Mouse (Mus musculus): Measurements from ENCODE around the gene Apoa5.
A peak's percentile ranks its signal among the peaks of the same experiment; 100 is the strongest.

The Apoa5 gene

DNA sequence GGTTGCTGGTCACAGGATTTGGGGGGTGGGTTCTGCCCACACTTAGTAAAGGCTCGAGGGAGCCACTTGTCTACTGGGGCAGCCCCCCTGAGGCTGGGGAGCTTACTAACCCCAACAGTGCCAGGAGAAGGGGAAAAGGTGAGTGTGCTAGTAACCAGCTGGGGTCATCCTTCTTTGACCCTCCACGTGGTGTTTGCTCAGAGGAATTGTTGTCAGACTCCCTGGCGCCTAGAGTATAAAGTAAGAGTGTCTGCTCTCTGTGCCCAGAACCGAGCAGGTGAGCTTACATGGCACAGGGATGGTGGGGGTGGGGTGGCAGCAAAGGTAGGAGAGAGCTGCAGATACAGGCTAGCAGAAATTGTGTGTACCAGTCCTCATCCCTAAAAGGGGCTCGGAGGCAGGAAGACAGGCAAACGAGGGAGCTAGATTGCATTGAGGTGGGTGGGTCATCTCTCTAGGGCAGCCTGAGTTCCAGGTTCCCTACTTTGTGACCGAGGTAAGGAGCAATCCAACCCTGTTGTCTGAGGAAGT is at the start of gene Apoa5:
Gene Apoa5 (plus strand): TSS at position 291 of the 531 bp plus-strand sequence.
- Histone ChIP-seq H3K36me3 (ENCODE audit: insufficient read depth, low read length) (no peaks in the 10 kb centered on the region), H3K4me1 (replicated peaks; ENCODE audit: low read depth, low read length) (peaks cover 26% of the 10 kb centered on the region), H3K27me3 (ENCODE audit: insufficient read depth, low read length) (peaks cover 44% of the 10 kb centered on the region), H3K4me3 (replicated peaks; ENCODE audit: low read length) (no peak within 1 kb of the TSS), H3K9me3 (ENCODE audit: low read length) (no peaks in the 10 kb centered on the region)
- TF ChIP-seq POU5F1 (IDR thresholded peaks at IDR 0.05; ENCODE audit: borderline replicate concordance, low read length): no peak
- TF ChIP-seq CTCF (conservative IDR thresholded peaks at IDR 0.05; ENCODE audit: low read length): no peak
- TF ChIP-seq NANOG (IDR thresholded peaks at IDR 0.05; ENCODE audit: borderline replicate concordance, low read length): no peak

DNA sequence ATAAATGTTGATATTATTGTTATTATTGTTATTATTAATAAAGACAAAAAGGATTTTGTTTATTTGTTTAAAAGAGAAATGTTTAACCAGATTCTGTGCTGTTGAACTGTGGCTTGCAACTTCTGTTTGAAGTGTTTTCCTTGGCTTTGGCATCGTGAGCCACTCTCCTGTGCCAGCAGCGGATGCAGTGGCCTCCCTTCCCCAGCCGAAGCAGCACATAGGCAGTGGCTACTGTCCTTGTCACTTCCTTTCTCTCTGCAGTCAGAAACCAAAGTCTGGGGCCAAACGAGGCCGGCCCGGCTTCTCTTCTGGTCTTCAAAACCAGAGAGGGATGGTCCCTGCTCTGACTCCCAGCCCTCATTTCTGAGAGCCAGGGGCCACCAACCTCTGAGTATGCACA is 45.3 kb upstream of the Apoa5 start:
- H3K9me3 ChIP-seq (ENCODE audit: low read length): no peaks in the 10 kb centered on the region
- TF ChIP-seq CTCF (conservative IDR thresholded peaks at IDR 0.05; ENCODE audit: low read length) (no peak), POU5F1 (IDR thresholded peaks at IDR 0.05; ENCODE audit: borderline replicate concordance, low read length) (no peak), NANOG (IDR thresholded peaks at IDR 0.05; ENCODE audit: borderline replicate concordance, low read length) (no peak)
- no peak overlapping the region for H3K4me3 ChIP-seq (replicated peaks; ENCODE audit: low read length)
- peaks cover 10% of the 10 kb centered on the region for H3K4me1 ChIP-seq (replicated peaks; ENCODE audit: low read depth, low read length)
- H3K36me3 ChIP-seq (ENCODE audit: insufficient read depth, low read length): peaks cover 34% of the 10 kb centered on the region
- H3K27me3 ChIP-seq (ENCODE audit: insufficient read depth, low read length): peaks cover 5% of the 10 kb centered on the region; the same call in 1 of the 2 replicates

DNA sequence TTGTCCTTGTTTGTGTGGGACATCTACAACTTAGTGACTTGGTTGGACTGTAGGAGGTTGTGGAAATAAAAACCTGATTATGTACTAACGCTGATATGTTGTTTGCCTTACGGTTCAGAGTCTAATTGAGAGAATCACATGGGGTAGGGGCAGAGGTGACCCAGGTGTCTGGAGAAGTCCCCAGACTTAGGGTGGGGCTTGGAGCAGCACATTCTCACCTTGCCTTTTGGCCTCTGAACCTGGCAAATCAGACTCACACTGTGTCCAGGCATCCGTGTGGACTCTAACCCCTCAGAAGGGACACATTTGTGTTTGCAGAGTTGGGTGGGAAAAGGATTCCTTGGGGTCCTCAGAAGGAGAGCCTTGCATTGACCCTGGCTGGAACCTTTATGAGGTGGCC is 44.3 kb upstream of the Apoa5 start:
- peaks cover 20% of the 10 kb centered on the region for H3K4me1 ChIP-seq (replicated peaks; ENCODE audit: low read depth, low read length)
- H3K4me3 ChIP-seq (replicated peaks; ENCODE audit: low read length): no peak overlapping the region
- no peak for TF ChIP-seq POU5F1 (IDR thresholded peaks at IDR 0.05; ENCODE audit: borderline replicate concordance, low read length)
- no peak for TF ChIP-seq NANOG (IDR thresholded peaks at IDR 0.05; ENCODE audit: borderline replicate concordance, low read length)
- no peak for TF ChIP-seq CTCF (conservative IDR thresholded peaks at IDR 0.05; ENCODE audit: low read length)
- no peaks in the 10 kb centered on the region for H3K9me3 ChIP-seq (ENCODE audit: low read length)
- H3K36me3 ChIP-seq (ENCODE audit: insufficient read depth, low read length): peaks cover 34% of the 10 kb centered on the region
- peaks cover 13% of the 10 kb centered on the region for H3K27me3 ChIP-seq (ENCODE audit: insufficient read depth, low read length)

DNA sequence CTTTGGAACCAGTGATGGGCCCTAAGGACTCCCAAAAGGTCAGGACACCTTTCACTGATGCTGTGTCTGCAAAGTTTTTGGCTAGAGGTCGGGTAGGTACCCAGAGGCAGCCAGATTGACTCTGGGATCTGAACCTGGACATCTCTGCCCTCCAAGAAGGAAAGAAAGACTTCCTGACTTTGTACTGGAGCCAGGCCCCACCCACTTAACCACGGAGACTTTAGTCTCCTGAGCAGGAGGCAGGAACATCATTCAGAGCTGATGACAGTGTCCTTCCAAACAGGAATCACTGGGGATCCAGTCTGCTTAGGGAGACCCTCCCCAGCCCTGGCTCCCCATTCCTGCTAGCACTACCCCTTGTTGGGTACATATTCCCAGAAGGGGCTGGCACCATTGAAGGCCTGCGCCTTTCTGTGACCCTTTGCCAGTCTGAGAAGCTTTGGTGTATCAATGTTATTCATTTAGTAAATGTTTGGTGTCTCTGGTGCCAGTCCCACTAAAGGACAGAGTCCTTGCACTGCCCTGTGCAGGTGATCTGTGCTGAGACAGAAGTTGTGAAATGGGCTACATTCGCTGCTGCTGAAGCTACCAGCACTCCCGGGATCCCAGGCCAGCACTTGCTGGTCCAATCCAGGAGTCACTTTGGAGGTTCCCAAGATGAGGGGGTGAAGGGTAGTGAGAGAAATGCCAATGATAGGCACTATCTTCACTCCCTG is 43.3 kb upstream of the Apoa5 start:
- Histone ChIP-seq H3K4me1 (replicated peaks; ENCODE audit: low read depth, low read length) (peaks cover 18% of the 10 kb centered on the region), H3K9me3 (ENCODE audit: low read length) (no peaks in the 10 kb centered on the region), H3K36me3 (ENCODE audit: insufficient read depth, low read length) (peaks cover 31% of the 10 kb centered on the region), H3K4me3 (replicated peaks; ENCODE audit: low read length) (no peak overlapping the region), H3K27me3 (ENCODE audit: insufficient read depth, low read length) (peaks cover 19% of the 10 kb centered on the region)
- TF ChIP-seq CTCF (conservative IDR thresholded peaks at IDR 0.05; ENCODE audit: low read length) (no peak), POU5F1 (IDR thresholded peaks at IDR 0.05; ENCODE audit: borderline replicate concordance, low read length) (no peak), NANOG (IDR thresholded peaks at IDR 0.05; ENCODE audit: borderline replicate concordance, low read length) (no peak)

DNA sequence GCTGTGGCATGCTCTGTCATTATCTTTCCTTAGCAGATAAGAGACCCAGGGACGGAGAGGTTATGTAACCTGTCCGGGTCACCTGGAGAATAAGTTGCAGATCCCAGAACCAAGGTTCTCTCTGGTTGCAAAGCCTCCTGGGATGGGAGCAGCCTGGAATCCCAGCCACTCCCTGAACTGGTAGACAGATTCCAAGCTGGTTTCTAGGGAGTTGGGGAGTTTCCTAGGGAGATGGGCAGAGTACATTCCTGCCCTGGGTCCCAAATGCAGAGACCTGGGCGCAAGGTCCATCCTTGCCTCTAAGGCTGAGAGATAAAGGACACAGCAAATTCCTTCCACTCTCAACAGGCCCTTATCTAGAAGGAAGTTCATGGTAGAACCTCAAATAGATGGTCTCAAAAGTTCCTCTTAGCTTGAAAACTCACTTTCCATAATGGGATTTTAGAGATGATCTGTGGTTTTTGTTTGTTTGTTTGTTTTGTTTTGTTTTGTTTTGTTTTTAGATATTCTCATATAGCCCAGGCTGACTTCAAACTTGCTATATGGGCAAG is 41.3 kb upstream of the Apoa5 start:
- TF ChIP-seq NANOG (IDR thresholded peaks at IDR 0.05; ENCODE audit: borderline replicate concordance, low read length) (no peak), CTCF (conservative IDR thresholded peaks at IDR 0.05; ENCODE audit: low read length) (no peak), POU5F1 (IDR thresholded peaks at IDR 0.05; ENCODE audit: borderline replicate concordance, low read length) (no peak)
- Histone ChIP-seq H3K27me3 (ENCODE audit: insufficient read depth, low read length) (peaks cover 28% of the 10 kb centered on the region), H3K36me3 (ENCODE audit: insufficient read depth, low read length) (peaks cover 10% of the 10 kb centered on the region), H3K4me1 (replicated peaks; ENCODE audit: low read depth, low read length) (peaks cover 32% of the 10 kb centered on the region), H3K9me3 (ENCODE audit: low read length) (no peaks in the 10 kb centered on the region), H3K4me3 (replicated peaks; ENCODE audit: low read length) (no peak overlapping the region)

DNA sequence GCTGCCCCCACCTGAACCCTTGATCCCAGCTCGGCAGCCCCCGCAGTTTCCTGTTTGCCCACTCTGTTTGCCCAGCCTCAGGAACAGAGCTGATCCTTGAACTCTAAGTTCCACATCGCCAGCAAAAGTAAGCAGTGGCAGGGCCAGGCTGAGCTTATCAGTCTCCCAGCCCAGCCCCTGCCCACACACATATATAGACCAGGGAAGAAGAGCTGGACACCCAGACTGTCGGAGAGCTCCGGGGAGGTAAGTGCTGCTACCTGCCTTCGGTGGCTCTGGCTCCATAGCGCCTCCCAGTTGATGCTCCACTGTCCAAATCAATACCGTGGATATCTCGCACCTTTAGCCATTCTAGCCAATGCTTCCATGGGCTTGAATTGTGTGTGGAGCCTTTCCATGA is 39.9 kb upstream of the Apoa5 start, which contains the start of gene Apoa1:
Gene Apoa1 (plus strand): TSS at position 90 of the 400 bp plus-strand sequence.
- H3K4me3 ChIP-seq (replicated peaks; ENCODE audit: low read length): no peak within 1 kb of the TSS; the same call in 1 of the 2 replicates
- H3K36me3 ChIP-seq (ENCODE audit: insufficient read depth, low read length): 0 out of 2 replicates have a peak, but pooled peaks cover under 1% of the 10 kb centered on the region
- TF ChIP-seq CTCF (conservative IDR thresholded peaks at IDR 0.05; ENCODE audit: low read length): no peak
- no peak for TF ChIP-seq NANOG (IDR thresholded peaks at IDR 0.05; ENCODE audit: borderline replicate concordance, low read length)
- no peak for TF ChIP-seq POU5F1 (IDR thresholded peaks at IDR 0.05; ENCODE audit: borderline replicate concordance, low read length)

DNA sequence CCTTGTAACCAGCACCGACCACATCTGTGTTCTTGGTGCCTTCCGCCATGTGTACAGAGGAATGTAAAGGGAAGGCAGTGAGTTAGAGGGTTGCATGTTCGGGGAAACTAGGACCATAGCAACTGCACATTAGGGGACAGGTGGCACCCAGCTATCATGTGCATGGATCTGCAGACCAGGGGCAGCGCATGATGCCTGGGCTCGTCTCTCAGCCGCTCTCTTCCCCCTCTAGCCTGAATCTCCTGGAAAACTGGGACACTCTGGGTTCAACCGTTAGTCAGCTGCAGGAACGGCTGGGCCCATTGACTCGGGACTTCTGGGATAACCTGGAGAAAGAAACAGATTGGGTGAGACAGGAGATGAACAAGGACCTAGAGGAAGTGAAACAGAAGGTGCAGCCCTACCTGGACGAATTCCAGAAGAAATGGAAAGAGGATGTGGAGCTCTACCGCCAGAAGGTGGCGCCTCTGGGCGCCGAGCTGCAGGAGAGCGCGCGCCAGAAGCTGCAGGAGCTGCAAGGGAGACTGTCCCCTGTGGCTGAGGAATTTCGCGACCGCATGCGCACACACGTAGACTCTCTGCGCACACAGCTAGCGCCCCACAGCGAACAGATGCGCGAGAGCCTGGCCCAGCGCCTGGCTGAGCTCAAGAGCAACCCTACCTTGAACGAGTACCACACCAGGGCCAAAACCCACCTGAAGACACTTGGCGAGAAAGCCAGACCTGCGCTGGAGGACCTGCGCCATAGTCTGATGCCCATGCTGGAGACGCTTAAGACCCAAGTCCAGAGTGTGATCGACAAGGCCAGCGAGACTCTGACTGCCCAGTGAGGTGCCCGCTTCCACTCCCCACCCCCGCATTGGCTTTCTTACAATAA is 38.6 kb upstream of the Apoa5 start:
- no peaks in the 10 kb centered on the region for H3K36me3 ChIP-seq (ENCODE audit: insufficient read depth, low read length)
- no peak for TF ChIP-seq POU5F1 (IDR thresholded peaks at IDR 0.05; ENCODE audit: borderline replicate concordance, low read length)
- peak; percentile 50 for TF ChIP-seq CTCF (conservative IDR thresholded peaks at IDR 0.05; ENCODE audit: low read length)
- peak overlapping the region; percentile 79 for H3K4me3 ChIP-seq (replicated peaks; ENCODE audit: low read length)
- no peaks in the 10 kb centered on the region for H3K9me3 ChIP-seq (ENCODE audit: low read length)
- H3K4me1 ChIP-seq (replicated peaks; ENCODE audit: low read depth, low read length): peaks cover 32% of the 10 kb centered on the region
- H3K27me3 ChIP-seq (ENCODE audit: insufficient read depth, low read length): peaks cover 44% of the 10 kb centered on the region

More for the DNA sequence above, 39.9 kb upstream of the Apoa5 start, which contains the start of gene Apoa1:
- peaks cover 32% of the 10 kb centered on the region for H3K4me1 ChIP-seq (replicated peaks; ENCODE audit: low read depth, low read length)
- H3K9me3 ChIP-seq (ENCODE audit: low read length): no peaks in the 10 kb centered on the region
- H3K27me3 ChIP-seq (ENCODE audit: insufficient read depth, low read length): peaks cover 36% of the 10 kb centered on the region
